Mouse (Mus musculus) brain, embryonic 14.5 days (tissue): ENCODE results near the gene Vmn1r232.

Source experiments
- CTCF ChIP-seq: fragments of 200-500 bp; IDR thresholded peaks from 2 replicates; pipeline ENCODE4 v1.5.1; 2012; ENCODE audit warnings: inconsistent platforms, mild to moderate bottlenecking, moderate library complexity, borderline replicate concordance; ENCODE audit not compliant: insufficient read depth, insufficient read length; ENCODE audit errors: extremely low read depth
- POLR2A ChIP-seq: fragments of 200-500 bp; IDR thresholded peaks from 2 replicates; pipeline ENCODE4 v1.6.1; 2012; ENCODE audit warnings: mild to moderate bottlenecking, inconsistent platforms, borderline replicate concordance; ENCODE audit not compliant: poor library complexity, insufficient read depth, insufficient read length, severe bottlenecking; ENCODE audit errors: extremely low read depth

GRCm38 (mm10) chr17:20960386-20960785 lies 40.9 kb upstream of the Vmn1r232 start:
- TF ChIP-seq POLR2A (no peak), CTCF (no peak)
